Mouse (Mus musculus) layer of hippocampus, postnatal 14 days (tissue): ENCODE results near the gene Olfr1158. TPM values are rescaled to one million over a fixed set of nuclear protein-coding genes. Genes with fewer than 3 reads are reported as not detected.
"Not testable (repeated sequence)": the region's sequence is repeated elsewhere in the genome, so short reads cannot be mapped to it uniquely, and the experiment has no call there.

ENCODE experiments used
- DNase-seq, 2 experiments: peaks; one replicate each; pipeline ENCODE4 v3.0.0; 2021 to 2022; ENCODE audit warnings: low spot score in 2 of 2, mixed read lengths in 1 of 2
- long read RNA-seq, 2 experiments: library from polyadenylated mRNA; stranded (forward); transcript quantifications; one replicate each; pipeline ENCODE4 v2.0.0; 2021
- total RNA-seq, 2 experiments: library from RNA; stranded (reverse); gene quantifications; 2 replicates each; pipeline ENCODE4 v1.2.3; 2021

Gene Olfr1158
- not detected for total RNA-seq
- long read RNA-seq, experiment 1, result 0 reads
- long read RNA-seq, experiment 2, result 0 reads

GRCm38 (mm10) chr2:87989813-87990212 lies at the start of gene Olfr1158:
Olfr1158 (plus strand) TSS chr2:87990113.
- no peak for DNase-seq

DNA sequence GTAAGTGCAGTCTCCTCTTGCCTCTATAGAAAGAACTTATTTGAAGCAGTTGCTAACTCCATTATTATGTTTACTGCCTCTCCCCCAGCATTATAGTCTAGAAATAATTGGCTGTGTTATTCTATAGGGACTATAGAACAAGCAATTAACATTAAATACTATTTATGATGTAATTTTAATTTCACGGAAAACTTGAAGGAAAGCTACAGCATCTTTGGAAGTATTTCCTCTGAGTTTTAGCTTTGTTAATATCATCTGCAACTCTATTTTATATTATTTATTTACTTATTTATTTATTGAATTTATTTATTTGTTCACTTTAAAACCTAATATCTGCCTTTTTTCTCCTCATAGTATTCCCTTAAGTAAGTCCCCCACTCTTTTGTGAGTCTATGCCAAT lies 44.9 kb upstream of the Olfr1158 start, which contains the start of gene Olfr1155:
Gene Olfr1155, minus strand, starts transcription at position 101 of the 400 bp plus-strand sequence.
- no peak for DNase-seq

DNA sequence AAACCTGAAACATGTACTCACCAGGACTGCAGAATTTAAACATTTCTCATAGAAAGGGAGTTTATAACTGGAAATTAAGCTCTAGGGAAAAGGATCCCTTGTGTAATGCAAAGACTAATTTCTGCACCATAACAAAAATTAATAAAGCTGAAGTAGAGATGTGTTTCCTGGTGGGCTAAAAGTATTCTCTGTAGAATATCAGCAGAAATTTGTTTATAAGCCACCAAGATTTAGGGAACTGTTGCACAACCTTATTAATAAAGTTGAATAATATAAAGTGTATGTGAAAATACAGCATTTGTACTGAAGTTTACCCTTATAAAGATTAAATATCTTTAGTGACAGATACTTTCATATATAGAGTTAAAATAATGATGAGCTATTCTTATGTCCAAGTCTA lies 36.9 kb upstream of the Olfr1158 start, which contains the start of gene Olfr1156:
Gene Olfr1156, minus strand, starts transcription at position 101 of the 400 bp plus-strand sequence.
- no peak for DNase-seq

- DNase-seq, result no peak
These were observed 21.7 kb upstream of the Olfr1158 start, which contains the start of gene Olfr1157 for GRCm38 (mm10) chr2:87968199-87968598. Olfr1157 (minus strand) TSS chr2:87968299.

GRCm38 (mm10) chr2:87974563-87974962 lies 15.3 kb upstream of the Olfr1158 start, which contains the start of gene Olfr74:
Olfr74 (minus strand) TSS chr2:87974663.
- no peak for DNase-seq

GRCm38 (mm10) chr2:88007515-88008318 lies 17.8 kb downstream of the Olfr1158 start, which contains the start of gene Olfr1160:
Olfr1160 (minus strand) TSS chr2:88008268.
- DNase-seq, result no peak

DNA sequence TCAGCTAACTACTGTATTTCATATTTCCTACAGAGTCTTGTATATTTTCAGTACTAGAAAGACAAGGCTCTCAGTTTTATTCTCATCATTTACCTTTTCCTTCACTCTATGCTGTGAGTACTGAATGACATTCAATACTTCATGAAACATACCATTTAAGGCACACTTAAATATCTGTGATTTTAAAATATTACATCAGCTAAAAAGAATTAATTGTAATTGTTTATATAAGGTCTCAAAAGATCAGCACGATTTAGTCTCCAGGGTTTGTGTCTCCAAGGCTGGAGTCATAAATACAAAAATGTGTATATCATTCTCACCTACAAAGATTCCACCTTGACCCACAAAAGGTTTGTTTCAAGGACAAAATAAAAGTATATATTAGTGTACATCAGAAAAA lies 32.6 kb downstream of the Olfr1158 start, which contains the start of gene Olfr1161:
Gene Olfr1161, plus strand, starts transcription at position 301 of the 400 bp plus-strand sequence.
- not testable (repeated sequence) for DNase-seq

DNA sequence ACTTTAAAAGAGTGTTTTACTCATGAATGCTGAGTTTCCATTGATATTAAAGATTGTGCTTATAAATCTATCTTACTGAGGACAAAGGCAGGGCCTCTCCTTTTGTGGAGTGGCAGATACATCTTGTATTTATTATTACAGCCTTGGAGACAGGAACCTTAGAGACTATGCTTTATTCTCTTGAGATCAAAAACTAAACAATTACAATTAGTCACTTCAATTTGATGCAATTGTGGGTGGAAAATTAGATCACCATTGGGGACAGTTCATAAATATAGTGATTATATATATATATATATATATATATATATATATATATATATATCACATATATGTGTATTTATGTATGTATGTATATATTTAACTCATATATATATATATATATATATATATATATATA lies 47.7 kb downstream of the Olfr1158 start, which contains the start of gene Olfr73:
Gene Olfr73, minus strand, starts transcription at position 101 of the 400 bp plus-strand sequence.
- no peak for DNase-seq

Other genes with a start within 250 kb of the Olfr1158 start
- not detected for gene Olfr1140, start 246.4 kb upstream of the Olfr1158 start, total RNA-seq
- not detected for gene Olfr1141, start 236.1 kb upstream of the Olfr1158 start, total RNA-seq
- gene Olfr152, start 210.6 kb upstream of the Olfr1158 start, total RNA-seq, result not detected
- not detected for gene Olfr1143, start 189.5 kb upstream of the Olfr1158 start, total RNA-seq
- not detected for gene Olfr1145, start 180.3 kb upstream of the Olfr1158 start, total RNA-seq
- not detected for gene Olfr1148, start 159.6 kb upstream of the Olfr1158 start, total RNA-seq
- not detected for gene Olfr1150-ps1, start 146.1 kb upstream of the Olfr1158 start, total RNA-seq
- not detected for gene Olfr1151, start 134.3 kb upstream of the Olfr1158 start, total RNA-seq
- not detected for gene Olfr1152, start 123.6 kb upstream of the Olfr1158 start, total RNA-seq
- not detected for gene Olfr1153, start 95.2 kb upstream of the Olfr1158 start, total RNA-seq
- gene Olfr1154, start 84.9 kb upstream of the Olfr1158 start, total RNA-seq, result not detected
- gene Olfr1155, start 45.0 kb upstream of the Olfr1158 start, total RNA-seq, result not detected
- gene Olfr1156, start 37.0 kb upstream of the Olfr1158 start, total RNA-seq, result not detected
- gene Olfr1157, start 21.8 kb upstream of the Olfr1158 start, total RNA-seq, result not detected
- gene Olfr74, start 15.4 kb upstream of the Olfr1158 start, total RNA-seq, result not detected
- not detected for gene Olfr1160, start 18.2 kb downstream of the Olfr1158 start, total RNA-seq
- not detected for gene Olfr1161, start 32.7 kb downstream of the Olfr1158 start, total RNA-seq
- gene Olfr73, start 47.6 kb downstream of the Olfr1158 start, total RNA-seq, result not detected
- not detected for gene Olfr1162, start 61.0 kb downstream of the Olfr1158 start, total RNA-seq
- gene Olfr1163, start 81.7 kb downstream of the Olfr1158 start, total RNA-seq, result not detected
- gene Olfr1164, start 103.9 kb downstream of the Olfr1158 start, total RNA-seq, result not detected
- not detected for gene Olfr1166, start 138.2 kb downstream of the Olfr1158 start, total RNA-seq
- not detected for gene Olfr1167, start 165.1 kb downstream of the Olfr1158 start, total RNA-seq
- not detected for gene Olfr1168, start 191.8 kb downstream of the Olfr1158 start, total RNA-seq
- gene Olfr1170, start 238.2 kb downstream of the Olfr1158 start, total RNA-seq, result not detected